Mouse (Mus musculus) heart, postnatal 0 days (tissue): Measurements from ENCODE around the gene Pik3ip1. TPM values are rescaled to one million over a fixed set of nuclear protein-coding genes. Genes with fewer than 3 reads are reported as not detected.

Experiments used
- ATAC-seq: fragments of 200-750 bp; cut with Nextera tagmentation; 2 replicates; pipeline ENCODE4 v1.8.0; 2017; ENCODE audit warnings: low read depth, moderate number of reproducible peaks, moderate library complexity; ENCODE audit not compliant: insufficient read depth
- DNase-seq: peaks from one replicate; pipeline ENCODE4 v3.0.0-alpha.2; 2016; ENCODE audit warnings: low spot score
- H3K27ac ChIP-seq: fragments of 300-500 bp; sonication (generic); 2 replicates; pipeline ENCODE4 v1.5.1; 2014; ENCODE audit warnings: low read depth, mild to moderate bottlenecking
- H3K27me3 ChIP-seq: fragments of 300-500 bp; sonication (generic); 2 replicates; pipeline ENCODE4 v1.6.1; 2014; ENCODE audit warnings: low read length, mixed read lengths; ENCODE audit not compliant: control insufficient read depth, insufficient read depth
- H3K36me3 ChIP-seq: fragments of 300-500 bp; sonication (generic); replicated peaks from 2 replicates; pipeline ENCODE4 v1.6.1; 2014; ENCODE audit warnings: low read length, mixed read lengths; ENCODE audit not compliant: control insufficient read depth, insufficient read depth
- H3K4me1 ChIP-seq: fragments of 300-500 bp; sonication (generic); 2 replicates; pipeline ENCODE4 v1.6.1; 2014; ENCODE audit warnings: antibody characterized with exemption; ENCODE audit not compliant: control insufficient read depth, insufficient read depth
- H3K4me2 ChIP-seq: fragments of 300-500 bp; sonication (generic); 2 replicates; pipeline ENCODE4 v1.6.1; 2014; ENCODE audit warnings: low read depth, mild to moderate bottlenecking, low read length, moderate library complexity
- H3K4me3 ChIP-seq: fragments of 300-500 bp; sonication (generic); 2 replicates; pipeline ENCODE4 v1.5.1; 2014; ENCODE audit warnings: low read depth, low read length
- H3K9ac ChIP-seq: fragments of 300-500 bp; sonication (generic); replicated peaks from 2 replicates; pipeline ENCODE4 v1.6.1; 2014; ENCODE audit warnings: low read depth, low read length, mixed read lengths
- H3K9me3 ChIP-seq: fragments of 300-500 bp; sonication (generic); replicated peaks from 2 replicates; pipeline ENCODE4 v1.6.1; 2016; ENCODE audit warnings: low read length; ENCODE audit not compliant: control insufficient read depth
- CTCF ChIP-seq: IDR thresholded peaks from 2 replicates; pipeline ENCODE4 v1.5.1; 2016; ENCODE audit warnings: antibody characterized with exemption, control low read depth, low read depth
- EP300 ChIP-seq: IDR thresholded peaks from 2 replicates; pipeline ENCODE4 v1.6.1; 2016; ENCODE audit warnings: antibody characterized with exemption, low read depth
- WGBS: fragments of 180-500 bp; shearing (Covaris S2); extraction: QIAGEN DNeasy Blood & Tissue Kit; methylation state at CpG from one replicate; pipeline ENCODE4 v1.1.7; 2014; 5-methylcytosine and 5-hydroxymethylcytosine counted together
- polyA plus RNA-seq: library from polyadenylated mRNA; unstranded; fragments of >200 nt; fragmentation: Nextera tagmentation; extraction: Ambion mirVana; gene quantifications from 2 replicates; pipeline ENCODE4 v1.2.1, GENCODE M21; 2015
- total RNA-seq: library from RNA; depleted of rRNA; stranded (reverse); fragments of >200 nt; gene quantifications from 2 replicates; pipeline ENCODE4 v1.2.3, GENCODE M21; 2014; ENCODE audit warnings: low replicate concordance

Gene Pik3ip1
- total and polyA plus RNA-seq, 2 experiments from 2014 or later: 44.7 to 57.6 TPM

- TF ChIP-seq CTCF (no peak), EP300 (no peak)
These were observed 40.9 kb downstream of the Pik3ip1 start for GRCm38 (mm10) chr11:3370928-3371598.

GRCm38 (mm10) chr11:3371599-3372295 lies 41.5 kb downstream of the Pik3ip1 start:
- Histone ChIP-seq H3K27me3 (no peaks in the 10 kb centered on the region), H3K4me2 (peak overlapping the region; percentile 88), H3K36me3 (no peaks in the 10 kb centered on the region), H3K9ac (peak overlapping the region; percentile 64), H3K4me1 (peaks cover 43% of the 10 kb centered on the region), H3K27ac (peak overlapping the region; percentile 77), H3K9me3 (no peaks in the 10 kb centered on the region), H3K4me3 (peak overlapping the region; percentile 59)
- WGBS: 24% methylated on average over 7 of the region's 7 CpGs
- DNase-seq: no peak
- ATAC-seq: peak; percentile 5; the same call in 1 of the 2 replicates
- TF ChIP-seq CTCF (no peak), EP300 (no peak)

More at GRCm38 (mm10) chr11:3370928-3371598, 40.9 kb downstream of the Pik3ip1 start:
- no peaks in the 10 kb centered on the region for H3K36me3 ChIP-seq
- no peaks in the 10 kb centered on the region for H3K27me3 ChIP-seq
- H3K4me3 ChIP-seq: peak overlapping the region; percentile 59
- peaks cover 43% of the 10 kb centered on the region for H3K4me1 ChIP-seq
- peak overlapping the region; percentile 77 for H3K27ac ChIP-seq
- ATAC-seq (peak; percentile 92), DNase-seq (peak; percentile 96)
- WGBS: 3% methylated on average over 27 of the region's 27 CpGs
- no peaks in the 10 kb centered on the region for H3K9me3 ChIP-seq
- H3K4me2 ChIP-seq: peak overlapping the region; percentile 88
- H3K9ac ChIP-seq: peak overlapping the region; percentile 64

- Histone ChIP-seq H3K27ac (peak overlapping the region; percentile 72), H3K4me2 (peak overlapping the region; percentile 37), H3K36me3 (no peaks in the 10 kb centered on the region), H3K4me3 (no peak overlapping the region), H3K9ac (no peak overlapping the region), H3K4me1 (peaks cover 43% of the 10 kb centered on the region), H3K9me3 (no peaks in the 10 kb centered on the region), H3K27me3 (no peaks in the 10 kb centered on the region)
- TF ChIP-seq EP300 (no peak), CTCF (no peak)
- 12% methylated on average over 7 of the region's 7 CpGs for WGBS
- ATAC-seq (no peak), DNase-seq (peak; percentile 29)
These were observed 43.5 kb downstream of the Pik3ip1 start for GRCm38 (mm10) chr11:3373591-3374292.

GRCm38 (mm10) chr11:3374293-3374645 lies 44.1 kb downstream of the Pik3ip1 start:
- Histone ChIP-seq H3K27me3 (no peaks in the 10 kb centered on the region), H3K4me2 (peak overlapping the region; percentile 37), H3K36me3 (no peaks in the 10 kb centered on the region), H3K27ac (peak overlapping the region; percentile 72), H3K4me1 (peaks cover 39% of the 10 kb centered on the region), H3K9ac (no peak overlapping the region), H3K9me3 (no peaks in the 10 kb centered on the region), H3K4me3 (no peak overlapping the region; the same call in 1 of the 2 replicates)
- DNase-seq (peak; percentile 53), ATAC-seq (peak; percentile 26; the same call in 1 of the 2 replicates)
- TF ChIP-seq EP300 (no peak), CTCF (no peak)
- 17% methylated on average over 7 of the region's 7 CpGs for WGBS

- TF ChIP-seq CTCF (no peak), EP300 (no peak)
- DNase-seq (peak; percentile 22), ATAC-seq (no peak)
- Histone ChIP-seq H3K9me3 (no peaks in the 10 kb centered on the region), H3K36me3 (no peaks in the 10 kb centered on the region), H3K27me3 (no peaks in the 10 kb centered on the region), H3K9ac (no peak overlapping the region), H3K4me3 (no peak overlapping the region; the same call in 1 of the 2 replicates), H3K4me1 (peaks cover 34% of the 10 kb centered on the region), H3K27ac (peak overlapping the region; percentile 72), H3K4me2 (peak overlapping the region; percentile 37)
- 27% methylated on average over 12 of the region's 12 CpGs for WGBS
These were observed 44.5 kb downstream of the Pik3ip1 start for GRCm38 (mm10) chr11:3374741-3375140.
